Mouse (Mus musculus): ENCODE data around the gene Ncmap.
A peak's percentile ranks its signal among the peaks of the same experiment; 100 is the strongest.
"Not testable (repeated sequence)": the region's sequence is repeated elsewhere in the genome, so short reads cannot be mapped to it uniquely, and the experiment has no call there.

Gene Ncmap

GRCm38 (mm10) chr4:135404048-135404447 is 6.0 kb upstream of the Ncmap start:
- DNase-seq (ENCODE audit: inconsistent age in 2 of 2, low spot score in 1 of 2), result no peak

GRCm38 (mm10) chr4:135401881-135402280 is 3.9 kb upstream of the Ncmap start:
- no peak for DNase-seq (ENCODE audit: inconsistent age in 2 of 2, low spot score in 1 of 2)

GRCm38 (mm10) chr4:135397551-135397950 is 476 bp downstream of the Ncmap start:
- DNase-seq (ENCODE audit: inconsistent age in 2 of 2, low spot score in 1 of 2), result no peak

- no peak for DNase-seq (ENCODE audit: inconsistent age in 2 of 2, low spot score in 1 of 2)
Observed at GRCm38 (mm10) chr4:135396303-135396702, 1.7 kb downstream of the Ncmap start.

GRCm38 (mm10) chr4:135395375-135395774 is 2.7 kb downstream of the Ncmap start:
- no peak for DNase-seq (ENCODE audit: inconsistent age in 2 of 2, low spot score in 1 of 2)

- DNase-seq (ENCODE audit: inconsistent age in 2 of 2, low spot score in 1 of 2), result no peak
Observed at GRCm38 (mm10) chr4:135394666-135395065, 3.4 kb downstream of the Ncmap start.

- no peak for DNase-seq (ENCODE audit: inconsistent age in 2 of 2, low spot score in 1 of 2)
Observed at GRCm38 (mm10) chr4:135393381-135393780, 4.6 kb downstream of the Ncmap start.

- DNase-seq (ENCODE audit: inconsistent age in 2 of 2, low spot score in 1 of 2), result no peak
Observed at GRCm38 (mm10) chr4:135392801-135393200, 5.2 kb downstream of the Ncmap start.

- no peak for DNase-seq (ENCODE audit: inconsistent age in 2 of 2, low spot score in 1 of 2)
Observed at GRCm38 (mm10) chr4:135391014-135391413, 7.0 kb downstream of the Ncmap start.

- no peak for DNase-seq (ENCODE audit: inconsistent age in 2 of 2, low spot score in 1 of 2)
Observed at GRCm38 (mm10) chr4:135385614-135386013, 12.4 kb downstream of the Ncmap start.

- peak; percentile 58 to 85 for DNase-seq (ENCODE audit: inconsistent age in 2 of 2, low spot score in 1 of 2)
Observed at GRCm38 (mm10) chr4:135382316-135382715, 15.7 kb downstream of the Ncmap start.

GRCm38 (mm10) chr4:135381355-135381754 is 16.7 kb downstream of the Ncmap start:
- no peak for DNase-seq (ENCODE audit: inconsistent age in 2 of 2, low spot score in 1 of 2)

- no peak for DNase-seq (ENCODE audit: inconsistent age in 2 of 2, low spot score in 1 of 2)
Observed at GRCm38 (mm10) chr4:135377241-135377640, 20.8 kb downstream of the Ncmap start.

GRCm38 (mm10) chr4:135375444-135375843 is 22.6 kb downstream of the Ncmap start:
- no peak for DNase-seq (ENCODE audit: inconsistent age in 2 of 2, low spot score in 1 of 2)

GRCm38 (mm10) chr4:135373299-135373698 is 24.7 kb downstream of the Ncmap start:
- DNase-seq (ENCODE audit: inconsistent age in 2 of 2, low spot score in 1 of 2), result no peak

- DNase-seq (ENCODE audit: inconsistent age in 2 of 2, low spot score in 1 of 2), result no peak
Observed at GRCm38 (mm10) chr4:135370372-135370771, 27.7 kb downstream of the Ncmap start.

- no peak for DNase-seq (ENCODE audit: inconsistent age in 2 of 2, low spot score in 1 of 2)
Observed at GRCm38 (mm10) chr4:135362828-135363227, 35.2 kb downstream of the Ncmap start.

GRCm38 (mm10) chr4:135361722-135362121 is 36.3 kb downstream of the Ncmap start:
- no peak for DNase-seq (ENCODE audit: inconsistent age in 2 of 2, low spot score in 1 of 2)

GRCm38 (mm10) chr4:135358736-135359135 is 39.3 kb downstream of the Ncmap start:
- DNase-seq (ENCODE audit: inconsistent age in 2 of 2, low spot score in 1 of 2), result peak in 1 of 2 experiments; percentile 69

GRCm38 (mm10) chr4:135357221-135357920 is 40.7 kb downstream of the Ncmap start:
- DNase-seq (ENCODE audit: inconsistent age in 2 of 2, low spot score in 1 of 2), result no peak

- DNase-seq (ENCODE audit: inconsistent age in 2 of 2, low spot score in 1 of 2), result no peak
Observed at GRCm38 (mm10) chr4:135355886-135356550, 42.0 kb downstream of the Ncmap start.

- not testable (repeated sequence) for DNase-seq (ENCODE audit: inconsistent age in 2 of 2, low spot score in 1 of 2)
Observed at GRCm38 (mm10) chr4:135354751-135355150, 43.3 kb downstream of the Ncmap start.

Data from adrenal gland, adult (tissue).